Mouse (Mus musculus): ENCODE data around the gene Gbgt1. TPM values are rescaled to one million over a fixed set of nuclear protein-coding genes. Genes with fewer than 3 reads are reported as not detected.

The Gbgt1 gene
- total RNA-seq, 2 experiments from 2014 or later, result 1.6 to 2.5 TPM

DNA sequence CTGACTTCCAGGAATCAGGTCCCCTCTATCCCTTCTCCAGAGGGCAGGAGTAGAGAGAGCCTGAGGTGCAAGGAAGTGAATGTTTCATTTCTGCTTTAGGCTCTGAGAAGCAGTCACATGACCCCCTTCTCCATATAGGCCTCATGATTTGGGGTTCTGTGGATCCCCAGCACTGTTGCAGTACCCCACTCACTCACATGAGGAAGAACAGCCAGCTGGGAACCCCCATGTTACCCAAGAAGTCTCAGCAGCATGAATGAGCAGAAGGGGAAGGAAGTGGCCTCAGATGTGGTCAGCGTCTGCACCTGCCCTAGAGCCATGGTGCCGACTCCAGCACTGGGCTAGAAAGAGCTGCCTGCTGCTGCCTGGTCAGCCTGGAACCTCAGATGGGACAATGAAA lies 43.3 kb downstream of the Gbgt1 start:
- intact Hi-C loops (cut with DNase I), result no loop called here
- no peak for DNase-seq (ENCODE audit: low spot score in 2 of 2)

DNA sequence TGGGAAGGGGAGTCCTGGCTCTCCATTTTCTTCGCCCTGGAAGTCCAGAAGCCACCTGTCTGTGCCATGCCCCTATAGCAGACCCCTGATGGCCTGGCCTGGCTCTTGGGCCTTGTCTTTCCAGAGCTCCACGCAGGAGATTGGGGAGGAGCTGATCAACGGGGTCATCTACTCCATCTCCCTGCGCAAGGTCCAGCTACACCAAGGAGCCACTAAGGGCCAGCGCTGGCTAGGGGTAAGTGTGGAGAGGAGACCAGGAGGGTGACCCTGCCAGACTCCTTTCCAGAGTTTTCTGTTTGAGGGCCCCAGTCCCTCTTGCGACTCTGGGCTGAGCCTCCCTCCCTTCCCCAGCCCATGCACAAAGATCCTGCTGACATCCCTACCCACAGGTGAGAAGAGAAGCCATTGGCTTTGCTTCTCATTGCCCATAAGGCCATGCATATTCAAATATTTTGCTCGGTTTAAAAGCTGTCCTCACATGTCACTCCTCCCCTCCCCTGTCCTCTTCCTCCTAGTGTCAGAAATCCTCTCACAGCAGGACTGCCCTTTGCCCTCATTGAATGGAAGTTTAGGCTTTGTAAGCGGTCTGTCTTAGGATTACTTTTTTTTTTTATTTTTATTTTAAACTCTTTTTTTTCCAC lies 44.0 kb downstream of the Gbgt1 start:
- intact Hi-C loops (cut with DNase I), result no loop called here
- DNase-seq (ENCODE audit: low spot score in 2 of 2), result no peak

DNA sequence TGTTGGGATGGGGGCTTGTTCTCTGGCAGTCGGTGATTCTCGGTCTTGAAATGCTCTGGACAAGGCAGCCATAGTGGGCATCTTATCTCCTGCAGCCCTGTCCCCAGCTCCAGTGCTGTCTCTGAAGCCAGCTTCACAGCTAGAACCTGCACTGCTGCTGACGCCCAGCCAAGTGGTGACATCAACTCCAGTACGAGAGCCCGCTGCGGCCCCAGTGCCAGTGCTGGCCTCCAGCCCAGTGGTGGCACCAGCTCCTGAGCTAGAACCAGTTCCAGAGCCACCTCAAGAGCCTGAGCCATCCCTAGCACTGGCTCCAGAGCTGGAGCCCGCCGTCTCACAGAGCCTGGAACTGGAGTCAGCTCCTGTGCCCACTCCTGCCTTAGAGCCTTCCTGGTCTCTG lies 47.2 kb downstream of the Gbgt1 start:
- intact Hi-C loops (cut with DNase I), result no loop called here
- DNase-seq (ENCODE audit: low spot score in 2 of 2), result peak in 1 of 2 experiments; percentile 60

DNA sequence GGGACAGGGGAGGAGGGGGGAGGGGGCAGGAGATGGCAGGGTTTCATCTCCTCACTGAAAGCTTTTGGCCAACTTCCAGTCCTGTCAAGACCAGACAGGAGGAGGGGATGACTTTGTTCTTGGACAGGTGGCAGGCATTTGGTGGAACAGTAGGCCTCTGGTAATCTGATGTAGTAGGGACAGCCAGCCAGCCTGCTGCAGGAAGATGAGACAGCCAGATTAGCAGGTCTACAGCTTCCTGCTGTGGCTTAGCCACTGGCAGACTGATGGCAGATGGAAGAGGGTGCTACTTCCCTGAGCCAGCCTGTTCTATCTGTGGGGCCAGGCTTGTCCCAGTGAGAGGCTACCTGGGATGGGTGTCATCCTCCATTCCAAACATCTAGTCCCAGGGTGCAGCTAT lies 49.3 kb downstream of the Gbgt1 start:
- DNase-seq (ENCODE audit: low spot score in 2 of 2), result no peak
- intact Hi-C loops (cut with DNase I), result no loop called here

DNA sequence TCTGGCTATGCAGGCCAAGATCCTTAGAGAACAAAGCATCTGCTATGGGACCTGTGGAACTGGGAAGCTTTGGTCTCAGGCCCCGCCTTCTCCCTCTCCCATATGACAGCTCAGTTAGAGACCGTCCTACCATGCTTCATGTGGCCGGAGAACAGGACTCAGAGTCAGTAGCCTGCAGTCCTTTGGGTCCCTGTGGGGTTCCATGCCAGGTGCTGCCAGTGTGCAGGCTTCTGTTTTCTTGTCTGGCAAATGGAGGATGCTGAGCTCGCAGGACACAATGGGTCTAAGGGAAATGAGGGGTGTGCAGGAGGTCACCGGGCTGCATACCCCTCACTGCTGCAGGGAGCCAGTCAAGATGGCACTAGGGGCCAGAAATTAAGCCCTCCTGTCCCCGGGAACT lies 49.9 kb downstream of the Gbgt1 start:
- intact Hi-C loops (cut with DNase I), result no loop called here
- DNase-seq (ENCODE audit: low spot score in 2 of 2), result no peak

DNA sequence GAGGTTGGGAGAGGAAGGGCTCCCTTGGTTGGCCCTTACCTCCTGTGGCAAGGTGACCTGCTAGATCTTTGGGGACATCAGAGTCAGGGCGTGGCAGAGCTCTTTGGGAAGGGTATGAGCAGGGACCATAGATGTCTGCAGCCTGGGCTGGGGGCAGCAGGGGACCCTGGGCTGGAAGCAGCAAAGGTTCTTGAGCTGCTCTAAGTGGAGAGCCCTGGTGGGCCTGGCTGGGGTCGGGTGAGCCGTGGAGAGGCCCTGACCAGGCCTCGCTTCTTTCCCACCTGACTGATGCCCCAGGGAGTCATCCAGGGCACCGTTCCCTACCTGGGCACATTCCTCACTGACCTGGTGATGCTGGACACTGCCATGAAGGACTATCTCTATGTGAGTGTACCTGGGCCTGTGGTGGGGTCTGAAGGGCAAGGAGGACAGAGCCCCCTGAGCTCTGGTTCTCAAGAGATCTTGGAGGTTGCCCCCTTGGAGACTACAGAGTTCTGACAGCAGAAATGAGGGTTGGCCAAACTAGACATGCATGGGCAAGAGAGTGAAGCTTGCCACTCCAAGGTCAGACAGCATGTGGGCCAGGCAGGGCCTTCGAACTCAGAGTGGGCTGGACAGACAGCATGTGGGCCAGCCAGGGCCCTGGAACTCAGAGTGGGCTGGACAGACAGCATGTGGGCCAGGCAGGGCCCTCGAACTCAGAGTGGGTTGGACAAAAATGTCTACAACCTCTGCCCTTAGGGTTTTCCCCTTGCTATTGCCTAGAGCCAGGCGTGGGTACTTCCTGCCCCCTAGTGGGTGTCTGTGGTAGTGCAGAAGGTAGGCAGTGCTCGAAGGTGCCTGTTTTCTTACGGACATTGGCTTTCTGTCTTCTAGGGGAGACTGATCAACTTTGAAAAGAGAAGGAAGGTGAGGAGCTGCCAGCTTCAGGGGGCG lies 50.8 kb downstream of the Gbgt1 start:
- peak; percentile 79 to 87 for DNase-seq (ENCODE audit: low spot score in 2 of 2)
- intact Hi-C loops (cut with DNase I), result loop anchor here (2.0 kb wide), 1 partner anchor 33 kb away; no protein-coding TSS in a partner anchor

DNA sequence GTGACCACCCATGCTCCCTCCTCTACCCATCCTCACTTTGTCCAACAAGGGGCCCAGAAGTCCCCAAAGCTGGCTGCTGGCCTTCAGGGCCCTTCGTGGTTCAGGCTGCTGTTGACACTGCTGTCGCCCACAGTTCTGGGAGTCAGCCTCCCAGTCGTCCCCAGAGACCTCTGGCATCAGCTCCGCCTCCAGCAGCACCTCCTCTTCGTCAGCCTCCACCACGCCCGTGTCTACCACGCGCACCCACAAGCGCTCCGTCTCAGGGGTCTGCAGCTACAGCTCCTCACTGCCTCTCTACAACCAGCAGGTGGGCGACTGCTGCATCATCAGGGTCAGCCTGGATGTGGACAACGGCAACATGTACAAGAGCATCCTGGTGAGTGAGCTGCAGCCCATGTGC lies 52.5 kb downstream of the Gbgt1 start:
- intact Hi-C loops (cut with DNase I), result loop anchor here (2.0 kb wide), 1 partner anchor 34 kb away; no protein-coding TSS in a partner anchor
- no peak for DNase-seq (ENCODE audit: low spot score in 2 of 2)

DNA sequence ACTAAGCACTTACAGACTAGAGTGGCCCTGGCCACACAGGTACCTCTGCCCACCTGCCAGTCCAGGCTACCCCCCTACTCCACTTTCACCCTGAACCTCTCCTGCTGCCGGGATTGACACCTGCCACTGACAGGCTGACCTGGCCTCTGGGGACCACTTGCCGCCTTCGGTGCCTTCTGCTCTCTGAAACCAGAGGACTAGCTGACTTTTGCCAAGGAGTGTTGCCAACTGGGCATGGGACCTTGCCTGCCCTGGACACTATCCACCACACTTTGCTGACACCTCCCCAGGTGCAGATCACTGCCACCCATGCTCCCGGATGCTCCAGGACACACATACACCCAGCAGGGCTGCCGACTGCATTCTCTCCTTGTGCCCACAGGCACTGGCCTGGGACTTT lies 55.6 kb downstream of the Gbgt1 start:
- no peak for DNase-seq (ENCODE audit: low spot score in 2 of 2)
- intact Hi-C loops (cut with DNase I), result no loop called here

Other genes with a start within 250 kb of the Gbgt1 start
- 10 to 100 TPM; 23.8 to 24.6 TPM for gene Ppp1r26, start 50.1 kb upstream of the Gbgt1 start, total RNA-seq (2021)
- gene 1700007K13Rik, start 30.6 kb upstream of the Gbgt1 start, total RNA-seq (2021), result 1 to 10 TPM; 4.9 to 6.2 TPM
- 10 to 100 TPM; 39.1 to 42.8 TPM for gene Mrps2, start 28.8 kb upstream of the Gbgt1 start, total RNA-seq (2021)
- 1 to 10 TPM; 1.1 to 1.5 TPM for gene Gm10134, start 9.2 kb downstream of the Gbgt1 start, total RNA-seq (2021)
- 100 to 1,000 TPM; 119 TPM for gene Ralgds, start 16.2 kb downstream of the Gbgt1 start, total RNA-seq (2021)
- not detected for gene Cel, start 66.5 kb downstream of the Gbgt1 start, total RNA-seq (2021)
- 10 to 100 TPM; 15.8 to 17.6 TPM for gene Gtf3c5, start 86.9 kb downstream of the Gbgt1 start, total RNA-seq (2021)
- gene Gfi1b, start 125.1 kb downstream of the Gbgt1 start, total RNA-seq (2021), result not detected
- gene Tsc1, start 144.3 kb downstream of the Gbgt1 start, total RNA-seq (2021), result 10 to 100 TPM; 43.4 to 45.1 TPM
- not detected for gene Spaca9, start 202.8 kb downstream of the Gbgt1 start, total RNA-seq (2021)
- 1 to 10 TPM; 1.7 to 2.1 TPM for gene Ak8, start 203.3 kb downstream of the Gbgt1 start, total RNA-seq (2021)

All from left cerebral cortex, postnatal 14 days (tissue).